Mouse (Mus musculus) retina, adult 2 months (tissue): Measurements from ENCODE around the gene Nutm1.
A peak's percentile ranks its signal among the peaks of the same experiment; 100 is the strongest.

ENCODE experiments used
- DNase-seq: peaks from one replicate; pipeline ENCODE4 v3.0.0-alpha.2; 2012; ENCODE audit warnings: low read depth, low spot score

Nutm1 gene

GRCm38 (mm10) chr2:112261748-112262653 is 2.9 kb upstream of the Nutm1 start, which contains the start of gene Nop10:
Gene Nop10, plus strand, starts transcription at chr2:112261926.
- DNase-seq: peak; percentile 80

DNA sequence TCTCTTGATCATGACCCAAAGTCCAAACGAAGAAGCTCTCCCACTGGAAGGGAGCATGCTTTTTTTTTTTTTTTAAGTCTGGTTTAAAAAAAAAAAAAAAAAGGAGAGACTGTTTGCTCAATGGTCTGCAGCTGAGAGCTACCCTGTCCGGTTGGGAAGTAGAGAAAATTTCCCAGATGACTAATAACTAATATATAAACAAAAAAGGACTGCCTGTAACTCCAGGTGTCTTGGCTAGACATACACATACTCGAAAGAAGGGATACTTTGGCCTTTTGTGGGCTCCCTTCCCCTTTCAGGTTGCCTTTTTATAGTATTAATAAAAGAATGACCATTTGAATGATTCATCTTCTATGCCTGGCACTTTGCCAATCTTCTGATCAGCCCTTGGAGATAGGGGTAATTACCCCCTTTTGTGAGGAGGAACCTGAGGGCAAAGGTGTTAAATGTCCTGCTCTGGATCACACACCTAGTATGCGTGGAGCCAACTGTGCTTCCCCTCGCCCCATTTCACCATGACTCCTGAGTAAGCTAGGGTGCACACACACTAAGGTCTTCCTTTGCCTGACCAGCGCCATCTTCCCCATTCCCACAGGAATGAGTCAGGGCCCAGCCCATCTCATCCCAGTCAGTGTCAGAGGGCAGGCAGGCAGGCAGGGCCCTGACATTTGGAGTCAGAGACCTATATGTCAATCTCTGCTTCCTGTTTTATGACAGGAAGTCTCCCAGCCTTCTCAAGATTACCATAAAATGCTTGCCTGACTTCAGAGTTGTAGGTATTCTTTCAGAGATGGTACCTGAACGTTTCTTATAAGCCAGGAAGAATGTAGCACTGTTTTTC is 4.2 kb downstream of the Nutm1 start:
- no peak for DNase-seq

DNA sequence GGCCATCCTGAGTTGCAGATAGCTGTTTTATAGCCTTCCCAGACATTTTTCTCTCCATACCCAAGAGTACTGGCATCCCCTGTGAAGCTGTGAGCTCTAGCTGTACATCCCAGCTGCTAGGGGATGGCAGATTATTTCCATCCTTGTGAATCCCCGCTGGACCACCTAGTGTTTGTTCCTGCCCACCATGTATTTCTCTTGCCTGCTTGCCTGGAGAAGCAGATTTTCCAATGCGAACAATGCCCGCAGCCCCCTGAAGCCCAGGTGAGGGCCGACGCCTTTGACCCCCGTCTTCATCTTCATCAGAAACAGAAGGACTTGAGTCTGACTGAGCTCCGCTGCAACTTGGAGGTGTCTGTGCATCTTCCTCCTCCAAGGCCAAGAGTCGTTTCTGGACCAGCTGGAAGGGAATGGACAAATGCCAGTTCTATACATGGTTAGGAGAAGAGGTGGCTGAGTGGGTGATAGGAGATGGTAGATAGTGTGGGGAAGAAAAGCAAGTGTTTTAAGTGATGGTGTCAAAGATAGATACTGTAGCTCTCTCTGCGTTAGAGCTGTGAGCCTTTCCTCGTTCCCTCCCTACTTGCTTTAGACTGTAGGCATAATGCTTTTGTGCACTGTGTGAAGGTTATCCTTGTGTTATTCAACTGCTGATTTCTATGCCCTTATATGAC is 9.2 kb downstream of the Nutm1 start:
- DNase-seq: no peak

GRCm38 (mm10) chr2:112247323-112247722 is 11.8 kb downstream of the Nutm1 start:
- no peak for DNase-seq

- DNase-seq: no peak
These were observed 12.9 kb downstream of the Nutm1 start for GRCm38 (mm10) chr2:112246193-112246592.

DNA sequence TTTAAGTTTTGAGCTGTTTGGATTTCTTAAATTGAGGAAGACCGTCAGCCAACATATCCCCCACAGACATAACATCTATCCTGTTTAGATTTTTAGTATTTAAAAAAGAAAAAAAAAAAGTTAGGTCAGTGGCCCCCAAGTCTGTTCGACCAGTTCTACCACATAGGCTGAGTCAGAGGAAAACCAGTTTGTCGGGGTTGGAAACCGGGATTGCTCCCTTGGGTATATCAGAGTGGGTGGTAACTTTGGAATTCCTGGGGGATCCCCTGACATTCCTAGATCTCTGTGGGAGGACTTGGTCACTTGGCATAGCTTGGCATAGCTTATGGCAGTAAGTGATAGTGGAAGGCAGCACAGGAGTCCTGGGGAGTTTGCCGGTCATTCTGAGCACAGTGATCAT is 13.8 kb downstream of the Nutm1 start:
- no peak for DNase-seq

GRCm38 (mm10) chr2:112241787-112242186 is 17.3 kb downstream of the Nutm1 start:
- DNase-seq: no peak

DNA sequence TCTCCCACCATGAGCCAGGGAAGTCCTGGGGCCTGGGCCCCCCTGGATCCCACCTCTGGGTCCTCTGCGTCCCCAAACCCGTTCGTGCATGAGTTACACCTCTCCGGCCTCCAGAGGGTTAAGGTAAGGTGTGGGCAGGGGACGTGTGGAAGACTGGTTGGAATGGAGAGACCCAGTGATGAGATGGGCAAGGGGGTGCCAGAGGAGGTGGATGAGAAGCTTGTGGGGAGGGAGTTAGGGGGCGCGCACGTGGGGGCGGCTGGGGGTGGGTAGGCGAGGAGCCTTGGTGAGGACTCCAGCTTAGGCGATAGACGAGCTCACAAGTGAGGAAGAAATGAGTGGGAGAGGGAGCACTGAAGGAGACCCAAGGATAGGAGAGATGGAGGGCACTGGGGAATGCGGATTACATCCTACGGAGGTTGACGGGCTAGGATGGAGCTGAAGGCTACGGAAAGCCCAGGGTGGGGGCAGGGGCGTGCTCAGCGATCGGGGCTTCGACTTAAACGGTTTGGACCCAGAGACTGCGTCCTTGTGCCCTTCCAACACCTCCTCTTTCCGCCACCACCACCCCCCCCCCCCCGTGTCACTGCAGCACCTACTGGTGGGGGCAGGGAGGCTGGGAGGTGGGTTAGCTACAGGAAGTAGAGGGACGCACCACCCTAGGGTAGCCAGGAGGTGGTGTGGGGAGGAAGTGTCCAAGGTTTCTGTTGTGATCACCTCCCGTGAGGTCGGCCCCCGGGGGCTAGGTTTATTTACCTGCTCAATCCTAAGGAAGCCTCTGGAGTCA is 19.0 kb downstream of the Nutm1 start:
- DNase-seq: no peak

DNA sequence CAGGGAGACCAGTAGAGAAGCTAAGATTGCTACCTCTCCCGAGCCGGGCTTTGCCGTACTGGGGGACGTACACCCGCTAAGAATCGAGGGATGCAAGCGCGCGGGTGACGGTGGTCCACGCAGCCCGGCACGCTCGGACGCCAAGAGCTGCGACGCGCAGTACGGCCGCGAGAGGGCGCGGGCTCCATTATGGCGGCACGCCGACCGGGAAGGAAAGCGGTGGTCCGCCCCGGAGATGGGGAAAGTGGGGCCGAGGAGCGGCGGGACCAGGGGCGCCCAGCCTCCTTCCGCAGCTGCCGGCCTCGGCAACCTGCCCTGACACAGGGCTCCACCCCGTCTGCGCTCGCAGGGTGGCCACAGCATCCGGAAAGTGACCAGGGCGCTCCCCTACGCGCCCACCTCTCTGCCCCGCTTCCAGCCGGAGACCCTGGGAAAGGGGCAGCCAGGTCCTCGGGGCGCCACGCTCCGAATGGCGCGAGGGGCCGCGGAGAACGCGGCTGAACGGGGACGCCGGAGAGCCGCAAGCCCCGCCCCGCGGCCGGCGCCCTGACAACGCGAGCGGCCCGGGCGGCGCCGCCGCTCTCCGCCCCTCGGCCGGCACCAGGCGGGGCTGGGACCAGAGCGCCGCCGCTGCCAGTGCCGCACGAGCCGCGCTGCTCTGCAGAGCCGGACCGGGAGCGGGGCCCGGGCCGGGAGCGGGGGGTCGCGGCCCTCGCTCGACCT is 19.7 kb downstream of the Nutm1 start, which contains the start of gene Lpcat4:
Lpcat4 (plus strand) TSS at position 257 of the 723 bp plus-strand sequence.
- no peak for DNase-seq

GRCm38 (mm10) chr2:112238006-112238405 is 21.1 kb downstream of the Nutm1 start:
- DNase-seq: no peak

GRCm38 (mm10) chr2:112236620-112237019 is 22.5 kb downstream of the Nutm1 start:
- no peak for DNase-seq

GRCm38 (mm10) chr2:112232623-112233022 is 26.5 kb downstream of the Nutm1 start:
- no peak for DNase-seq

- DNase-seq: no peak
These were observed 34.7 kb downstream of the Nutm1 start for GRCm38 (mm10) chr2:112224356-112224755.

DNA sequence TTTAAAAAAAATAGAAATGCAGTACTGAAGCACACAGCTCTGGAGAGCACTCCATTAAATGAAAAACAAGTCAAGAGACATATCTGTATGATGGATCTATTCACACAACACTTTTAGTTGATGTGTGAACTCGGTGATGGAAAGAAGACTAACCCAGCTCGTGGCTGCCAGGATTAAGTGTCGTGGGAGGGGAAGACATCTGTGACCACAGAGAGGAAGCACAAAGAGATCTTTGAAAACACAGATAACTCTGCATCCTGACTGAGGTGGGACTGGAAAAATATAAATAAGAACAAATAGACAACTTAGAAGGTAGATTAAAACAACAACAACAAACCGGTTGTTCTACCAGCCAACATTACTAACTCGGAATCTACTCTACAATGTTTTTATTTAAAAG is 36.5 kb downstream of the Nutm1 start:
- DNase-seq: no peak

DNA sequence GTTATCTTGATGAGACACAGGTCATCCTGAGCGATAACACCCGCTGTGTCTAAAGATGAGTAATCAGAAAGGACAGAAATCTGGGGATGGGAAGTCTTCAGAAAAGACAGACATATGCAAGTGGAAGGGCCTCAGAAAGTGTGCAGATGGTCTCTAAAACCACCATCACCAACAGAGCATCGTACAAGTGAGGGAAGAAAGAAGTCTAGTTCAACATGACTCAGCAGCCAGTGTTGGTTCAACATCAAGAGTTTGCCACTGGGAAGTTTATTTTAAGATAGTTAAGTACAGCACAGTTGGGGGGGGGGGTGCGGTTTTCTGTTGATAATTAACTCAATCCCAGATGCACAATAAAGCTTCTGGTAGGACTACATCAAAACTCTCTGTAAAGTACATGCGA is 38.2 kb downstream of the Nutm1 start:
- DNase-seq: no peak

DNA sequence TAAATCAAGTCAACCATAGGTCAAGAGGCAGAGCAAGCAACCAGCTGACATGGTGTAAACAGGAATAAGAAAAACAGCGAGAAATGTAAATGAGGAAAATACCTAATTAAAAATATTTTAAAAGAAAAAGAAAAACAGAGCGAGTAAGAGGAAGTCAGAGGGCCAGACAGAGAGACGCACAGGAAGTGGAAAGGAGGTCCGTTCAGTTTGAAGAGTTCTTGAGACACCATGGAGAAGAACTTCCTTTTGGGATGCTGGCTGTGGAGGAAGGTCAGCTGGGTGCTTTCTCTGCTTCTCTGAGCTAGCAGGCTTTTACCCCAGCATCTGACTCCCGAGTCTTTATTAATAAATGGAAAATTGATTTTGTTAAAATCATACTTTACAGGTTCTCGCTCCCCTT is 41.5 kb downstream of the Nutm1 start:
- no peak for DNase-seq

DNA sequence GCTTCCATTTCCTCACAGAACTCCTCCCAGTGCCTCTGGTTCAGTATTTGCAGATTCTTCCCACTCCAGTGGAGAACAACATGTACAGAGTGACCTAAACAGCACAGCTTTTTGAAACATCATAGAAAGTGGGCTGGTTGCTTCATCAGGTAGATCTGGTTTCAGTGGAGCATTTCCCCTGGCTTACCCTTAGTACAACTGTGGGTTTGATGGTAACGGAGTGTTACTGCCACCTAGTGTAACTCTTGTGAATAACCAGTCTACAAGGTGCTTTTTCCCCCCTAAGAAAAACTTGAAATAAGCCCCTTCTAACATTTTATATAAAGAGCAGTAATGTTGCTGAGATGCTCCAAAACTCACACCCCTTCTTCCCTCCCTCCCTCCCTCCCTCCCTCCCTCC is 43.1 kb downstream of the Nutm1 start:
- no peak for DNase-seq

DNA sequence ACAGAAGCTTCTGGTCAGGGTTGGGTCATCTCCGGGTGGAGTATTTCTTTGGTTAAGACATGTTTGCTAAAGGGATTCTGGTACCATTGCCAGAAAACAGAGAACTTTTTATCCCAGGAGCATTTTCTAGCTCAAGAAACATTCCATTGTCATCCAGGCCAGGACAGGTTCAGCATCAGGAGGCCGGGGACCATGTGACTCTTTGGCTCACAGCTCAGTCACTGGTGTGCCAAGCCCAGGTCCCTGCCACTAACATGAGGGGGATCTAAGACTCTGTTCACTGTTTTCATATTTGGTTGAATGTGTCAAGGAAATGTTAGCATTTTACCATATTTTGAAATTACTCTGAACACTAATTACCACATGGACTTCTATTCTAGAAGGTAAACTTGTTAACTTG is 48.4 kb downstream of the Nutm1 start:
- DNase-seq: no peak

DNA sequence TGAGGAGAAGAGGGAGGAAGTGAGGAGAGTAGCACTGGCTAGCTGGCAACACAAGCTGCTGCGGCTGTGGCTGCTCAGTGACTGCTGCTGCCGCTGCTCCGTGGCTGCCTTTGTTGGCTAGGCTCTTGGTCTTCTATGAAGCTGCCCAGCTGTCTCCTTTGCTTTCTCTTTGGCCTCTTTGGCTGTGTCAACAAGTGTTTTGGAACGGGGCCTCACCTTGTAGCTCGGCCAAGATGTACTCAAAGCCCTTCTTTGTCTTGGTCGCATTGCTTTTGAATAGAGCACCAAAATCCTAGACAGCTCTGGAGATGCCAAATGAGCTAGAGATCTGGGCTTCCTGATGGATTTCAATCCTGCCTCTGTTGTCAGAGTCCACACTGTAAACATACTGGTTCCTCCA is 48.9 kb downstream of the Nutm1 start:
- DNase-seq: no peak

- no peak for DNase-seq
These were observed 56.0 kb downstream of the Nutm1 start for GRCm38 (mm10) chr2:112203056-112203455.
